Mouse (Mus musculus) midbrain, embryonic 14.5 days (tissue): Measurements from ENCODE around the gene Cntfr. TPM values are rescaled to one million over a fixed set of nuclear protein-coding genes. Genes with fewer than 3 reads are reported as not detected.

Experiments used
- ATAC-seq: fragments of 200-750 bp; cut with Nextera tagmentation; 2 replicates; pipeline ENCODE4 v1.8.0; 2017; ENCODE audit warnings: moderate number of reproducible peaks, moderate library complexity; ENCODE audit not compliant: low FRiP score, low TSS enrichment
- DNase-seq: peaks from one replicate; pipeline ENCODE4 v3.0.0-alpha.2; 2015
- H3K27ac ChIP-seq: fragments of 300-500 bp; sonication (generic); replicated peaks from 2 replicates; pipeline ENCODE4 v1.5.1; 2014; ENCODE audit warnings: mild to moderate bottlenecking, low read depth, low read length, moderate library complexity
- H3K27me3 ChIP-seq: fragments of 300-500 bp; sonication (generic); 2 replicates; pipeline ENCODE4 v1.6.1; 2014; ENCODE audit warnings: low read length, control low read depth, mixed read lengths; ENCODE audit not compliant: control insufficient read depth, insufficient read depth
- H3K36me3 ChIP-seq: fragments of 300-500 bp; sonication (generic); 2 replicates; pipeline ENCODE4 v1.6.1; 2014; ENCODE audit warnings: low read length, control low read depth; ENCODE audit not compliant: control insufficient read depth, insufficient read depth
- H3K4me1 ChIP-seq: fragments of 300-500 bp; sonication (generic); 2 replicates; pipeline ENCODE4 v1.6.1; 2014; ENCODE audit warnings: mild to moderate bottlenecking, antibody characterized with exemption, low read length, control low read depth; ENCODE audit not compliant: control insufficient read depth, insufficient read depth
- H3K4me2 ChIP-seq: fragments of 300-500 bp; sonication (generic); 2 replicates; pipeline ENCODE4 v1.6.1; 2014; ENCODE audit warnings: mild to moderate bottlenecking, low read length, moderate library complexity
- H3K4me3 ChIP-seq: fragments of 300-500 bp; sonication (generic); replicated peaks from 2 replicates; pipeline ENCODE4 v1.5.1; 2014; ENCODE audit warnings: low read depth, low read length
- H3K9ac ChIP-seq: fragments of 300-500 bp; sonication (generic); replicated peaks from 2 replicates; pipeline ENCODE4 v1.6.1; 2014; ENCODE audit warnings: mild to moderate bottlenecking, low read length, moderate library complexity
- H3K9me3 ChIP-seq: fragments of 300-500 bp; sonication (generic); 2 replicates; pipeline ENCODE4 v1.6.1; 2016; ENCODE audit warnings: low read length, control low read depth, mixed read lengths; ENCODE audit not compliant: control insufficient read depth
- WGBS: fragments of 180-500 bp; shearing (Covaris S2); extraction: QIAGEN DNeasy Blood & Tissue Kit; methylation state at CpG from one replicate; pipeline ENCODE4 v1.1.7; 2014; 5-methylcytosine and 5-hydroxymethylcytosine counted together
- polyA plus RNA-seq: library from polyadenylated mRNA; unstranded; fragments of >200 nt; fragmentation: Nextera tagmentation; extraction: Ambion mirVana; gene quantifications from 2 replicates; pipeline ENCODE4 v1.2.1, GENCODE M21; 2014

Gene Cntfr
- polyA plus RNA-seq, 1 experiment from 2014 or later, result 23.9 TPM

DNA sequence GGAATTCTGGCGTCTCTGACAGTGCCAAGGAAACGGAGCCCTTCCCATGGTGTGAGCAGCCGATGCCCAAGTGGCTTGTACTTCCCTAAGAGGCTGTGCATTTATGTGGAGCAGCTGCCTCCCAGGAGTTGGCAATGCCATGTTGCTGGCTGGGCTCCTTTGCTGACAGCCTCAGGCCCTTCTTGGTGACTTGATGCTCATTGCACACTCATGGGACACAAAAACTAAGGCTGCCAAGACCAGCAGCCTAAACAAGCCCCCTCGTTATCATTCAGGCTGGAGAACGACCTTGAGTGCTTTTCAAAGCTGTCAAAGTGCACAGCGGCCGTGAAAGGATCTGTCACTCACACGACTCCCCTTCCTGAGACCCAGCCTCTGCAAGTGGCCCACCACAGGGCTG is 84.7 kb downstream of the Cntfr start:
- H3K4me3 ChIP-seq, result no peak overlapping the region
- H3K36me3 ChIP-seq, result no peaks in the 10 kb centered on the region
- DNase-seq (peak; percentile 78), ATAC-seq (peak; percentile 60; the same call in 1 of the 2 replicates)
- peak overlapping the region; percentile 75 for H3K27ac ChIP-seq
- H3K4me1 ChIP-seq, result peaks cover 20% of the 10 kb centered on the region
- no peaks in the 10 kb centered on the region for H3K27me3 ChIP-seq
- no peaks in the 10 kb centered on the region for H3K9me3 ChIP-seq
- WGBS, result 13% methylated on average over 8 of the region's 8 CpGs
- no peak overlapping the region for H3K9ac ChIP-seq
- no peak overlapping the region for H3K4me2 ChIP-seq

- 35% methylated on average over 6 of the region's 6 CpGs for WGBS
- H3K27me3 ChIP-seq, result no peaks in the 10 kb centered on the region
- H3K4me1 ChIP-seq, result peaks cover 20% of the 10 kb centered on the region
- no peaks in the 10 kb centered on the region for H3K36me3 ChIP-seq
- H3K9me3 ChIP-seq, result no peaks in the 10 kb centered on the region
- H3K27ac ChIP-seq, result 0 out of 2 replicates have a peak overlapping the region, but pooled peaks have one; percentile 6
- no peak overlapping the region for H3K4me3 ChIP-seq
- no peak for ATAC-seq
- H3K9ac ChIP-seq, result no peak overlapping the region
- DNase-seq, result no peak
- no peak overlapping the region for H3K4me2 ChIP-seq
Measured at GRCm38 (mm10) chr4:41610594-41610980, 86.3 kb downstream of the Cntfr start.

DNA sequence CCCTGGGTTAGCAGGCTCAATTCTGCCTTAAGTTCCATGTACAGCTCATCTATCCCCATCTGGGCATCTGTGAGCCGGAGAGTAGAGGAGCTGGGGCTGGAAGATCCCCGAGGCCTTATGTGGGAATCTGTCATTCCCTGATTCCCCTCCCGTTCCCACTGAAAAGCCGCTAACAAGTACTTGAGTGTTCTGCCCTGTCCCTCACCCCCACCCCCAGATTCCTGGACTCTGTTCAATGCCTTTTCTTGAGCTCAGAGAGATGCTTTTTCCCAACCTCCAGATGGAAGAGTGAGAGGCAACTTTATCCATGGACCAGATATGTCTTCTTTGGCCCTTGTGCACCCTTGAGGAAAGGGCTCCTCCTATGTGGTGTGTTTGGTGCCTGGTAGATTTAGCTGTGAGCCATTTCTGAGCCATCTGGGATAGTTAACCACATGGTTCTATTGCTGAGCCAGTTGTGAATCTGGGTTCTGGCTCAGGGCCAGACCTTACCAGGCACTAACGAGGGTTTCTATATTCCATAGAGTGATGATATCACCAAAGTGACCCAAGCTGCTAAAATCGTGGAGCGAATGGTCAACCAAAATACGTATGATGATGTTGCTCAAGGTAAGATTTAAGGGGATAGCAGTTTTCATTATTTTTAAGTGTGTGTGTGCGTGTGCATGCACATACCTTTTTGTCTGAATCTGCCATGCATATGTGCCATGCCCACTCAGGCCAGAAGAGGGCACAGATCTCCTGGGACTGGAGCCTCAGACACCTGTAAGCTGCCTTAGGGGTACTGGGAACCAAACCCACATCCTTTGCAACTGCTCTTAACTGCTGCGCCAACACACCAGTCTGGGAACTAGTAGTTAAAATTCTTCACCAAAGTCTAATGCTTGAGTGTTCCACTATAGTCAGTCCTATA is 87.0 kb downstream of the Cntfr start:
- ATAC-seq, result no peak
- 76% methylated on average over 10 of the region's 10 CpGs for WGBS
- peaks cover 23% of the 10 kb centered on the region for H3K4me1 ChIP-seq
- H3K4me3 ChIP-seq, result no peak overlapping the region
- no peak overlapping the region for H3K4me2 ChIP-seq
- no peaks in the 10 kb centered on the region for H3K27me3 ChIP-seq
- DNase-seq, result no peak
- H3K36me3 ChIP-seq, result no peaks in the 10 kb centered on the region
- no peaks in the 10 kb centered on the region for H3K9me3 ChIP-seq
- H3K27ac ChIP-seq, result no peak overlapping the region
- H3K9ac ChIP-seq, result no peak overlapping the region

Other genes with a start within 250 kb of the Cntfr start
- gene Kif24, start 232.2 kb downstream of the Cntfr start, polyA plus RNA-seq, result 3.3 and 3.7 TPM in 2 replicates
- gene Nudt2, start 231.9 kb downstream of the Cntfr start, polyA plus RNA-seq, result 68.4 and 79.9 TPM in 2 replicates
- 7.2 and 8.0 TPM in 2 replicates for gene AI464131, start 194.0 kb downstream of the Cntfr start, polyA plus RNA-seq
- 12.9 and 13.2 TPM in 2 replicates for gene 1110017D15Rik, start 179.8 kb downstream of the Cntfr start, polyA plus RNA-seq
- 19.9 and 22.3 TPM in 2 replicates for gene Fam219a, start 127.6 kb downstream of the Cntfr start, polyA plus RNA-seq
- gene Dnaic1, start 127.3 kb downstream of the Cntfr start, polyA plus RNA-seq, result 2.0 and 2.8 TPM in 2 replicates
- gene Enho, start 56.8 kb downstream of the Cntfr start, polyA plus RNA-seq, result 121 and 154 TPM in 2 replicates
- gene Il11ra1, start 2.9 kb upstream of the Cntfr start, polyA plus RNA-seq, result 28.1 and 32.1 TPM in 2 replicates
- gene Rpp25l, start 16.4 kb upstream of the Cntfr start, polyA plus RNA-seq, result 62.2 and 64.1 TPM in 2 replicates
- gene Dctn3, start 26.1 kb upstream of the Cntfr start, polyA plus RNA-seq, result 249 and 299 TPM in 2 replicates
- gene Arid3c, start 34.1 kb upstream of the Cntfr start, polyA plus RNA-seq, result 0.47 and 0.70 TPM in 2 replicates
- 38.8 and 51.5 TPM in 2 replicates for gene Galt, start 58.1 kb upstream of the Cntfr start, polyA plus RNA-seq
- 52.7 and 55.4 TPM in 2 replicates for gene Sigmar1, start 59.1 kb upstream of the Cntfr start, polyA plus RNA-seq
- gene Ccl27a, start 77.2 kb upstream of the Cntfr start, polyA plus RNA-seq, result 241 and 335 TPM in 2 replicates
- not detected in 2 replicates for gene Gm21541, start 206.5 kb upstream of the Cntfr start, polyA plus RNA-seq
- 7.1 and 9.2 TPM in 2 replicates for gene Gm20878, start 244.5 kb upstream of the Cntfr start, polyA plus RNA-seq